In genomic region chr16:5244411-5244810, GRCm38 (mm10) we compare ENCODE assay signal across 9 mouse cellular contexts. TPM values are rescaled to one million over a fixed set of nuclear protein-coding genes. Genes with fewer than 3 reads are reported as not detected.
DNase-seq lines count a peak whose midpoint lies in the region; ATAC-seq and TF ChIP-seq lines count a peak whose summit lies in the region.
"Had no signal": no experiment of that assay in that cellular context is flagged by ENCODE, and none has a peak within 500 bp of the region (broad histone marks: within the 10 kb centered on the region; RNA-seq: fewer than 3 reads in every experiment).

No protein-coding gene starts in this region.

- no peaks in the 10 kb centered on the region for H3K9me3 ChIP-seq in forebrain, embryonic 10.5 days
- H3K9me3 ChIP-seq in forebrain, embryonic 16.5 days (ENCODE audit: control insufficient read depth, low read length) = no peaks in the 10 kb centered on the region
- no peaks in the 10 kb centered on the region for H3K9me3 ChIP-seq in embryonic facial prominence, embryonic 15.5 days (replicated peaks)
- H3K9me3 ChIP-seq: limb, embryonic 12.5 days had no signal

- ATAC-seq in forebrain, embryonic 16.5 days = no peak
- ATAC-seq in embryonic facial prominence, embryonic 15.5 days (ENCODE audit: insufficient number of reproducible peaks, low FRiP score, low TSS enrichment, low read depth) = 0 out of 2 replicates have a peak, but pooled peaks have one; percentile 44

- H3K4me1 ChIP-seq in forebrain, embryonic 10.5 days = no peaks in the 10 kb centered on the region
- H3K4me1 ChIP-seq in forebrain, embryonic 16.5 days (replicated peaks; ENCODE audit: control insufficient read depth, insufficient read depth, low read length) = no peaks in the 10 kb centered on the region
- H3K4me1 ChIP-seq in embryonic facial prominence, embryonic 15.5 days = no peaks in the 10 kb centered on the region
- H3K4me1 ChIP-seq in small intestine, adult 2 months (ENCODE audit: control insufficient read depth, insufficient read depth, insufficient read length, low read length) = no peaks in the 10 kb centered on the region
- H3K4me1 ChIP-seq: limb, embryonic 12.5 days had no signal

- TF ChIP-seq CTCF in small intestine, adult 2 months (IDR thresholded peaks at IDR 0.05; ENCODE audit: extremely low read depth, insufficient read length, insufficient replicate concordance, low read depth, low read length) = peak; percentile 73; the same call in 1 of the 2 replicates

- DNase-seq in forebrain, embryonic 10.5 days (ENCODE audit: extremely low spot score, low spot score) = peak; percentile 58
- DNase-seq in adrenal gland, postnatal 10 days = peak; percentile 82
- peak; percentile 75 to 86 for DNase-seq in heart, postnatal 14 days
- peak; percentile 42 for DNase-seq in layer of hippocampus, adult 9-11 months
- DNase-seq in lung, postnatal 25 days (ENCODE audit: low spot score) = peak; percentile 72

- no peak for TF ChIP-seq POLR2A in small intestine, adult 2 months (IDR thresholded peaks at IDR 0.05; ENCODE audit: low read depth, low read length)

- 36% methylated on average over 7 of the region's 7 CpGs for WGBS in forebrain, embryonic 10.5 days
- WGBS in forebrain, embryonic 16.5 days = 35% methylated on average over 7 of the region's 7 CpGs
- WGBS in embryonic facial prominence, embryonic 15.5 days = 43% methylated on average over 7 of the region's 7 CpGs
- 46% methylated on average over 7 of the region's 7 CpGs for WGBS in small intestine, adult 2 months

- H3K4me2 ChIP-seq in forebrain, embryonic 16.5 days (ENCODE audit: low read length) = no peak overlapping the region
- no peak overlapping the region for H3K4me2 ChIP-seq in embryonic facial prominence, embryonic 15.5 days (replicated peaks)
- H3K4me2 ChIP-seq: limb, embryonic 12.5 days had no signal

- H3K36me3 ChIP-seq in forebrain, embryonic 10.5 days (replicated peaks) = peaks cover 94% of the 10 kb centered on the region
- H3K36me3 ChIP-seq in forebrain, embryonic 16.5 days (ENCODE audit: control insufficient read depth, insufficient read depth) = peaks cover 12% of the 10 kb centered on the region
- H3K36me3 ChIP-seq in embryonic facial prominence, embryonic 15.5 days = peaks cover 85% of the 10 kb centered on the region
- H3K36me3 ChIP-seq in small intestine, adult 2 months (ENCODE audit: control insufficient read depth, insufficient read depth, low read length) = peaks cover 36% of the 10 kb centered on the region

- no peak overlapping the region for H3K4me3 ChIP-seq in forebrain, embryonic 10.5 days
- H3K4me3 ChIP-seq in forebrain, embryonic 16.5 days (replicated peaks; ENCODE audit: low read length) = no peak overlapping the region
- no peak overlapping the region for H3K4me3 ChIP-seq in embryonic facial prominence, embryonic 15.5 days (replicated peaks)
- no peak overlapping the region for H3K4me3 ChIP-seq in small intestine, adult 2 months (ENCODE audit: low read depth, low read length)
- H3K4me3 ChIP-seq: limb, embryonic 12.5 days had no signal

- H3K9ac ChIP-seq in forebrain, embryonic 16.5 days (replicated peaks; ENCODE audit: low read depth, low read length) = no peak overlapping the region
- no peak overlapping the region for H3K9ac ChIP-seq in embryonic facial prominence, embryonic 15.5 days
- H3K9ac ChIP-seq: limb, embryonic 12.5 days had no signal

- no peaks in the 10 kb centered on the region for H3K27me3 ChIP-seq in forebrain, embryonic 10.5 days (ENCODE audit: poor library complexity, severe bottlenecking)
- H3K27me3 ChIP-seq in forebrain, embryonic 16.5 days (replicated peaks; ENCODE audit: control insufficient read depth, insufficient read depth, low read length) = no peaks in the 10 kb centered on the region
- no peaks in the 10 kb centered on the region for H3K27me3 ChIP-seq in embryonic facial prominence, embryonic 15.5 days
- no peaks in the 10 kb centered on the region for H3K27me3 ChIP-seq in small intestine, adult 2 months (ENCODE audit: control insufficient read depth, insufficient read depth, low read length)
- H3K27me3 ChIP-seq: limb, embryonic 12.5 days had no signal

- no peak overlapping the region for H3K27ac ChIP-seq in forebrain, embryonic 10.5 days
- no peak overlapping the region for H3K27ac ChIP-seq in forebrain, embryonic 16.5 days (ENCODE audit: low read length)
- no peak overlapping the region for H3K27ac ChIP-seq in embryonic facial prominence, embryonic 15.5 days (replicated peaks)
- H3K27ac ChIP-seq in small intestine, adult 2 months (ENCODE audit: insufficient read depth, low read depth, low read length) = no peak overlapping the region
- H3K27ac ChIP-seq: limb, embryonic 12.5 days had no signal

- intact Hi-C loops in heart, postnatal 14 days (cut with DNase I) = loop anchor here (2.0 kb wide), 1 partner anchor 42 kb away; no protein-coding TSS in a partner anchor

RNA-seq across cellular contexts. Expression of gene Alg1, which starts 11.0 kb away (rescaled TPM):
- polyA plus RNA-seq in forebrain, embryonic 10.5 days (2016; fragmentation: Nextera tagmentation; extraction: Ambion mirVana) = 24.7 and 26.5 TPM in 2 replicates
- polyA plus RNA-seq in forebrain, embryonic 16.5 days (2015; fragmentation: Nextera tagmentation; extraction: Ambion mirVana) = 38.8 and 42.6 TPM in 2 replicates
- 10 to 100 TPM; 28.1 to 28.7 TPM for total RNA-seq in adrenal gland, postnatal 10 days (2021)
- 36.2 and 38.5 TPM in 2 replicates for polyA plus RNA-seq in embryonic facial prominence, embryonic 15.5 days (2015; fragmentation: Nextera tagmentation; extraction: Ambion mirVana)
- 10 to 100 TPM; 14.8 to 15.3 TPM for total RNA-seq in heart, postnatal 14 days (2021)
- 20.8 and 26.0 TPM in 2 replicates for polyA plus RNA-seq in small intestine, adult 2 months (2012; rRNA removed)

RNA-seq across cellular contexts. Expression of gene Eef2kmt, which starts 11.4 kb away (rescaled TPM):
- 21.5 and 22.0 TPM in 2 replicates for polyA plus RNA-seq in forebrain, embryonic 10.5 days (2016; fragmentation: Nextera tagmentation; extraction: Ambion mirVana)
- polyA plus RNA-seq in forebrain, embryonic 16.5 days (2015; fragmentation: Nextera tagmentation; extraction: Ambion mirVana) = 8.7 and 9.8 TPM in 2 replicates
- 10 to 100 TPM; 30.4 to 36.6 TPM for total RNA-seq in adrenal gland, postnatal 10 days (2021)
- 26.6 and 33.7 TPM in 2 replicates for polyA plus RNA-seq in embryonic facial prominence, embryonic 15.5 days (2015; fragmentation: Nextera tagmentation; extraction: Ambion mirVana)
- total RNA-seq in heart, postnatal 14 days (2021) = 1 to 10 TPM; 9.2 to 9.3 TPM
- polyA plus RNA-seq in small intestine, adult 2 months (2012; rRNA removed) = 24.9 and 26.1 TPM in 2 replicates

RNA-seq across cellular contexts. Expression of gene AU021092, which starts 22.3 kb away (rescaled TPM):
- polyA plus RNA-seq in forebrain, embryonic 10.5 days (2016; fragmentation: Nextera tagmentation; extraction: Ambion mirVana) = 1.0 and 1.3 TPM in 2 replicates
- polyA plus RNA-seq in forebrain, embryonic 16.5 days (2015; fragmentation: Nextera tagmentation; extraction: Ambion mirVana) = 13.1 and 14.3 TPM in 2 replicates
- 10 to 100 TPM; 13.5 to 14.8 TPM for total RNA-seq in adrenal gland, postnatal 10 days (2021)
- polyA plus RNA-seq in embryonic facial prominence, embryonic 15.5 days (2015; fragmentation: Nextera tagmentation; extraction: Ambion mirVana) = 9.0 and 12.0 TPM in 2 replicates
- total RNA-seq in heart, postnatal 14 days (2021) = 10 to 100 TPM; 29.1 to 31.6 TPM
- 2.9 and 3.0 TPM in 2 replicates for polyA plus RNA-seq in small intestine, adult 2 months (2012; rRNA removed)

RNA-seq across cellular contexts. Expression of gene Nagpa, which starts 40.6 kb away (rescaled TPM):
- 15.8 and 17.8 TPM in 2 replicates for polyA plus RNA-seq in forebrain, embryonic 10.5 days (2016; fragmentation: Nextera tagmentation; extraction: Ambion mirVana)
- 11.1 and 13.6 TPM in 2 replicates for polyA plus RNA-seq in forebrain, embryonic 16.5 days (2015; fragmentation: Nextera tagmentation; extraction: Ambion mirVana)
- 10 to 100 TPM; 19.3 to 20.2 TPM for total RNA-seq in adrenal gland, postnatal 10 days (2021)
- polyA plus RNA-seq in embryonic facial prominence, embryonic 15.5 days (2015; fragmentation: Nextera tagmentation; extraction: Ambion mirVana) = 21.1 and 21.7 TPM in 2 replicates
- total RNA-seq in heart, postnatal 14 days (2021) = 10 to 100 TPM in 1 of 2 experiments, 1 to 10 TPM in 1; 8.8 to 10.4 TPM
- 25.9 and 38.8 TPM in 2 replicates for polyA plus RNA-seq in small intestine, adult 2 months (2012; rRNA removed)
